Mouse (Mus musculus): ENCODE results near the gene Txk.

- no peak for TF ChIP-seq CTCF (IDR thresholded peaks at IDR 0.05; ENCODE audit: borderline replicate concordance, extremely low read depth, insufficient read depth, insufficient read length)
- no peak for TF ChIP-seq POLR2A (IDR thresholded peaks at IDR 0.05; ENCODE audit: borderline replicate concordance, extremely low read depth, insufficient read depth, insufficient read length, poor library complexity, severe bottlenecking)
These were observed 9.5 kb downstream of the Txk start for GRCm38 (mm10) chr5:72743103-72743502.
